Mouse (Mus musculus) heart, postnatal 0 days (tissue): Measurements from ENCODE around the gene Coa5.

Experiments
- CTCF ChIP-seq: IDR thresholded peaks from 2 replicates; pipeline ENCODE4 v1.5.1; 2016; ENCODE audit warnings: antibody characterized with exemption, control low read depth, low read depth
- EP300 ChIP-seq: IDR thresholded peaks from 2 replicates; pipeline ENCODE4 v1.6.1; 2016; ENCODE audit warnings: antibody characterized with exemption, low read depth

- TF ChIP-seq CTCF = no peak
- no peak for TF ChIP-seq EP300
Measured at GRCm38 (mm10) chr1:37477928-37478327, 48.0 kb upstream of the Coa5 start.
